Mouse (Mus musculus): ENCODE data around the gene Arih2.
"Not testable (repeated sequence)": the region's sequence is repeated elsewhere in the genome, so short reads cannot be mapped to it uniquely, and the experiment has no call there.

Gene Arih2

GRCm38 (mm10) chr9:108648611-108649560 is at the start of gene Arih2:
Gene Arih2 (minus strand): TSS chr9:108649386.
- peak; percentile 93 for DNase-seq

- no peak for DNase-seq
Measured at GRCm38 (mm10) chr9:108694533-108694932, 45.3 kb upstream of the Arih2 start.

GRCm38 (mm10) chr9:108693946-108694345 is 44.8 kb upstream of the Arih2 start:
- DNase-seq, result no peak

GRCm38 (mm10) chr9:108692226-108693041 is 43.2 kb upstream of the Arih2 start:
- DNase-seq, result peak; percentile 70

- peak; percentile 72 for DNase-seq
Measured at GRCm38 (mm10) chr9:108691846-108692225, 42.6 kb upstream of the Arih2 start.

- DNase-seq, result no peak
Measured at GRCm38 (mm10) chr9:108691371-108691770, 42.2 kb upstream of the Arih2 start.

GRCm38 (mm10) chr9:108690914-108691313 is 41.7 kb upstream of the Arih2 start:
- no peak for DNase-seq

- no peak for DNase-seq
Measured at GRCm38 (mm10) chr9:108689993-108690392, 40.8 kb upstream of the Arih2 start.

GRCm38 (mm10) chr9:108689106-108689505 is 39.9 kb upstream of the Arih2 start, which contains the start of gene Prkar2a:
Gene Prkar2a (plus strand): TSS chr9:108689314.
- no peak for DNase-seq

GRCm38 (mm10) chr9:108688451-108688850 is 39.3 kb upstream of the Arih2 start:
- DNase-seq, result no peak

GRCm38 (mm10) chr9:108687686-108688085 is 38.5 kb upstream of the Arih2 start:
- DNase-seq, result no peak

- DNase-seq, result no peak
Measured at GRCm38 (mm10) chr9:108687181-108687580, 38.0 kb upstream of the Arih2 start.

- no peak for DNase-seq
Measured at GRCm38 (mm10) chr9:108686475-108686887, 37.3 kb upstream of the Arih2 start.

GRCm38 (mm10) chr9:108680026-108680425 is 30.8 kb upstream of the Arih2 start:
- no peak for DNase-seq

GRCm38 (mm10) chr9:108673151-108673550 is 24.0 kb upstream of the Arih2 start:
- peak; percentile 64 for DNase-seq

GRCm38 (mm10) chr9:108669875-108670274 is 20.7 kb upstream of the Arih2 start:
- DNase-seq, result peak; percentile 16

GRCm38 (mm10) chr9:108662660-108663059 is 13.5 kb upstream of the Arih2 start:
- DNase-seq, result no peak

GRCm38 (mm10) chr9:108661677-108662612 is 12.8 kb upstream of the Arih2 start, which contains the start of gene Slc25a20:
Gene Slc25a20 (plus strand): TSS chr9:108662088.
- peak; percentile 84 for DNase-seq

GRCm38 (mm10) chr9:108655865-108656264 is 6.7 kb upstream of the Arih2 start:
- DNase-seq, result not testable (repeated sequence)

- no peak for DNase-seq
Measured at GRCm38 (mm10) chr9:108654566-108655464, 5.6 kb upstream of the Arih2 start.
